Comparison of ENCODE assay signal across 9 mouse cellular contexts in the genomic region with DNA sequence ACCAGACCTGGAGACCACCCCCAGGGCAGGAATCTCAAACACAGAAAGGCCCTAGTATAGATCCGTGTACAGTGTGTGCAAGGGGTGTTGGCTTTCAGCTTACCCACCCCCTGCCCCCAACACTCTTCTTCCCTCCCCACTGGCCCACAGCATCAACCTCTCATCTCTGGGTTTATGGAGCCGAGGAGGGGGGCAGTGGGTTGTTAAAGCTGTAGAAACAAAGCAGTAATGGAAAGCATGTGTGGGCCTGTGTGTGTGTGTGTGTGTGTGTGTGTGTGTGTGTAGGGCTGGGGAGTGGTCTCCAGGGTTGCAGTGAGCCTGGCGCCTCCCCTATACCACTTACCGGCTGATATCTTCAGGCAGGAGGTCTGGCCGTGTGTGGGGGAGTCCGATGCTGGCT. TPM values are rescaled to one million over a fixed set of nuclear protein-coding genes. Genes with fewer than 3 reads are reported as not detected.
DNase-seq lines count a peak whose midpoint lies in the region; ATAC-seq and TF ChIP-seq lines count a peak whose summit lies in the region.
"Had no signal": no experiment of that assay in that cellular context is flagged by ENCODE, and none has a peak within 500 bp of the region (broad histone marks: within the 10 kb centered on the region; RNA-seq: fewer than 3 reads in every experiment).

No protein-coding gene starts in this region.

- H3K4me2 ChIP-seq in kidney, postnatal 0 days (ENCODE audit: low read length): no peak overlapping the region
- no peak overlapping the region for H3K4me2 ChIP-seq in neural tube, embryonic 13.5 days

- no peaks in the 10 kb centered on the region for H3K4me1 ChIP-seq in kidney, postnatal 0 days (replicated peaks; ENCODE audit: insufficient read depth, low read length)
- peaks cover 11% of the 10 kb centered on the region for H3K4me1 ChIP-seq in neural tube, embryonic 13.5 days (replicated peaks)

- no peak overlapping the region for H3K9ac ChIP-seq in kidney, postnatal 0 days (ENCODE audit: low read depth, low read length)
- no peak overlapping the region for H3K9ac ChIP-seq in neural tube, embryonic 13.5 days

- no peak overlapping the region for H3K27ac ChIP-seq in kidney, postnatal 0 days
- 0 out of 2 replicates have a peak overlapping the region, but pooled peaks have one; percentile 9 for H3K27ac ChIP-seq in neural tube, embryonic 13.5 days (replicated peaks)
- no peak overlapping the region for H3K27ac ChIP-seq in left cerebral cortex, adult 2 months

- H3K36me3 ChIP-seq in kidney, postnatal 0 days (ENCODE audit: insufficient read depth, low read length): no peaks in the 10 kb centered on the region
- no peaks in the 10 kb centered on the region for H3K36me3 ChIP-seq in neural tube, embryonic 13.5 days

- intact Hi-C loops in left cerebral cortex, adult 2 months (cut with DNase I): no loop called here

- ATAC-seq in kidney, postnatal 0 days (replicated peaks; ENCODE audit: low FRiP score, low read depth): 0 out of 2 replicates have a peak, but pooled peaks have one; percentile 23
- ATAC-seq in neural tube, embryonic 13.5 days (ENCODE audit: low read depth): peak; percentile 59; the same call in 1 of the 2 replicates

- no peaks in the 10 kb centered on the region for H3K27me3 ChIP-seq in kidney, postnatal 0 days (ENCODE audit: insufficient read depth, low read length)
- no peaks in the 10 kb centered on the region for H3K27me3 ChIP-seq in neural tube, embryonic 13.5 days

- DNase-seq in kidney, postnatal 0 days (ENCODE audit: low spot score): peak; percentile 31
- DNase-seq in kidney, postnatal 10 days: no peak
- peak; percentile 78 for DNase-seq in embryo, embryonic 9.5 days (ENCODE audit: extremely low spot score)
- peak; percentile 90 for DNase-seq in forelimb bud, embryonic 11.5 days (ENCODE audit: low read depth, low spot score)
- DNase-seq in heart, adult 9 months (ENCODE audit: low spot score in 2 of 2): no peak
- DNase-seq in left cerebral cortex, adult 2 months (ENCODE audit: extremely low spot score in 1 of 2, low spot score in 2 of 2): no peak
- DNase-seq: kidney, adult 18-20 months; lung, adult 18-20 months had no signal

- WGBS in kidney, postnatal 0 days: 19% methylated on average over 6 of the region's 6 CpGs
- WGBS in neural tube, embryonic 13.5 days: 5% methylated on average over 6 of the region's 6 CpGs

- H3K9me3 ChIP-seq in kidney, postnatal 0 days (replicated peaks; ENCODE audit: low read length): no peaks in the 10 kb centered on the region
- no peaks in the 10 kb centered on the region for H3K9me3 ChIP-seq in neural tube, embryonic 13.5 days

- TF ChIP-seq CTCF in kidney, postnatal 0 days (IDR thresholded peaks at IDR 0.05; ENCODE audit: low read depth): no peak
- TF ChIP-seq CTCF in left cerebral cortex, adult 2 months (IDR thresholded peaks at IDR 0.05): no peak

- H3K4me3 ChIP-seq in kidney, postnatal 0 days (replicated peaks; ENCODE audit: low read depth, low read length): no peak overlapping the region
- no peak overlapping the region for H3K4me3 ChIP-seq in neural tube, embryonic 13.5 days
- H3K4me3 ChIP-seq in left cerebral cortex, adult 2 months: no peak overlapping the region

RNA-seq across cellular contexts. Expression of gene Tns4, which starts 17.2 kb away (rescaled TPM):
- 0.13 and 0.16 TPM in 2 replicates for polyA plus RNA-seq in kidney, postnatal 0 days (2015; fragmentation: Nextera tagmentation; extraction: Ambion mirVana)
- polyA plus RNA-seq in neural tube, embryonic 13.5 days (2015; fragmentation: Nextera tagmentation; extraction: Ambion mirVana): 0.40 TPM in 1 of 2 replicates, not detected in the other
- total RNA-seq in left cerebral cortex, adult 2 months (2021): 1 to 10 TPM in 1 of 2 experiments, under 1 TPM in 1; 0.19 to 1.1 TPM

RNA-seq across cellular contexts. Expression of gene Igfbp4, which starts 30.8 kb away (rescaled TPM):
- 584 and 616 TPM in 2 replicates for polyA plus RNA-seq in kidney, postnatal 0 days (2015; fragmentation: Nextera tagmentation; extraction: Ambion mirVana)
- polyA plus RNA-seq in neural tube, embryonic 13.5 days (2015; fragmentation: Nextera tagmentation; extraction: Ambion mirVana): 189 and 233 TPM in 2 replicates
- total RNA-seq in left cerebral cortex, adult 2 months (2021): 10 to 100 TPM; 82.8 to 88.7 TPM

RNA-seq across cellular contexts. Expression of gene Top2a, which starts 47.9 kb away (rescaled TPM):
- polyA plus RNA-seq in kidney, postnatal 0 days (2015; fragmentation: Nextera tagmentation; extraction: Ambion mirVana): 70.5 and 85.9 TPM in 2 replicates
- 45.5 and 60.7 TPM in 2 replicates for polyA plus RNA-seq in neural tube, embryonic 13.5 days (2015; fragmentation: Nextera tagmentation; extraction: Ambion mirVana)
- 1 to 10 TPM in 1 of 2 experiments, under 1 TPM in 1; 0.66 to 1.0 TPM for total RNA-seq in left cerebral cortex, adult 2 months (2021)

Comparison
In these comparisons a context has a peak if more than half of its experiments do, and no peak if none do; other contexts are left out.
1. DNase-seq: peak in kidney, postnatal 0 days (single experiment), embryo, embryonic 9.5 days (single experiment) and forelimb bud, embryonic 11.5 days (single experiment); none in kidney, postnatal 10 days (single experiment), heart, adult 9 months (0 of 2) and left cerebral cortex, adult 2 months (0 of 2).